Mouse (Mus musculus): ENCODE measurements at regions not wholly inside any gene's neighbourhood (a gene's known extent, or its start where the extent isn't known, plus 50 kb on each side); places are given as distances from the start of the nearest gene placed in this dataset.

GRCm38 (mm10) chr1:184576527-184576926 is 155.9 kb downstream of the Hlx start:
- Histone ChIP-seq H3K27ac (ENCODE audit: insufficient read depth, low read length) (no peak overlapping the region), H3K27me3 (ENCODE audit: control insufficient read depth, insufficient read depth, low read length, poor library complexity, severe bottlenecking) (no peaks in the 10 kb centered on the region), H3K4me1 (ENCODE audit: control insufficient read depth, insufficient read depth, low read length) (no peaks in the 10 kb centered on the region), H3K9ac (ENCODE audit: low read depth, poor library complexity, severe bottlenecking) (no peak overlapping the region), H3K36me3 (ENCODE audit: control insufficient read depth, insufficient read depth, low read length, poor library complexity, severe bottlenecking) (no peaks in the 10 kb centered on the region), H3K9me3 (replicated peaks; ENCODE audit: control insufficient read depth, insufficient read depth, low read length, poor library complexity, severe bottlenecking) (no peaks in the 10 kb centered on the region), H3K4me3 (ENCODE audit: low read depth, low read length) (no peak overlapping the region)
- TF ChIP-seq CTCF (IDR thresholded peaks at IDR 0.05; ENCODE audit: low read depth, low read length) = no peak
- TF ChIP-seq EP300 (IDR thresholded peaks at IDR 0.05; ENCODE audit: insufficient read depth, low read depth, low read length) = no peak
- no peak for TF ChIP-seq POLR2A (IDR thresholded peaks at IDR 0.05; ENCODE audit: insufficient read depth, low read length)

- Histone ChIP-seq H3K9me3 (replicated peaks; ENCODE audit: control insufficient read depth, insufficient read depth, low read length, poor library complexity, severe bottlenecking) (no peaks in the 10 kb centered on the region), H3K36me3 (ENCODE audit: control insufficient read depth, insufficient read depth, low read length, poor library complexity, severe bottlenecking) (no peaks in the 10 kb centered on the region), H3K4me3 (ENCODE audit: low read depth, low read length) (no peak overlapping the region), H3K27ac (ENCODE audit: insufficient read depth, low read length) (no peak overlapping the region), H3K27me3 (ENCODE audit: control insufficient read depth, insufficient read depth, low read length, poor library complexity, severe bottlenecking) (no peaks in the 10 kb centered on the region), H3K4me1 (ENCODE audit: control insufficient read depth, insufficient read depth, low read length) (no peaks in the 10 kb centered on the region), H3K9ac (ENCODE audit: low read depth, poor library complexity, severe bottlenecking) (no peak overlapping the region)
- TF ChIP-seq POLR2A (IDR thresholded peaks at IDR 0.05; ENCODE audit: insufficient read depth, low read length) = no peak
- no peak for TF ChIP-seq EP300 (IDR thresholded peaks at IDR 0.05; ENCODE audit: insufficient read depth, low read depth, low read length)
- no peak for TF ChIP-seq CTCF (IDR thresholded peaks at IDR 0.05; ENCODE audit: low read depth, low read length)
Measured at GRCm38 (mm10) chr1:184573325-184573724, 159.1 kb downstream of the Hlx start.

- H3K27me3 ChIP-seq (ENCODE audit: control insufficient read depth, insufficient read depth, low read length, poor library complexity, severe bottlenecking) = no peaks in the 10 kb centered on the region
- TF ChIP-seq CTCF (IDR thresholded peaks at IDR 0.05; ENCODE audit: low read depth, low read length) (no peak), POLR2A (IDR thresholded peaks at IDR 0.05; ENCODE audit: insufficient read depth, low read length) (no peak), EP300 (IDR thresholded peaks at IDR 0.05; ENCODE audit: insufficient read depth, low read depth, low read length) (no peak)
Measured at GRCm38 (mm10) chr1:184570681-184571080, 161.7 kb downstream of the Hlx start.

GRCm38 (mm10) chr1:184562926-184563325 is 169.5 kb downstream of the Hlx start:
- TF ChIP-seq CTCF (IDR thresholded peaks at IDR 0.05; ENCODE audit: low read depth, low read length) (no peak), EP300 (IDR thresholded peaks at IDR 0.05; ENCODE audit: insufficient read depth, low read depth, low read length) (no peak)
- Histone ChIP-seq H3K9me3 (replicated peaks; ENCODE audit: control insufficient read depth, insufficient read depth, low read length, poor library complexity, severe bottlenecking) (no peaks in the 10 kb centered on the region), H3K36me3 (ENCODE audit: control insufficient read depth, insufficient read depth, low read length, poor library complexity, severe bottlenecking) (no peaks in the 10 kb centered on the region), H3K9ac (ENCODE audit: low read depth, poor library complexity, severe bottlenecking) (no peak overlapping the region), H3K27me3 (ENCODE audit: control insufficient read depth, insufficient read depth, low read length, poor library complexity, severe bottlenecking) (no peaks in the 10 kb centered on the region), H3K27ac (ENCODE audit: insufficient read depth, low read length) (no peak overlapping the region), H3K4me1 (ENCODE audit: control insufficient read depth, insufficient read depth, low read length) (no peaks in the 10 kb centered on the region), H3K4me3 (ENCODE audit: low read depth, low read length) (no peak overlapping the region)

More at GRCm38 (mm10) chr1:184570681-184571080, 161.7 kb downstream of the Hlx start:
- H3K9ac ChIP-seq (ENCODE audit: low read depth, poor library complexity, severe bottlenecking) = no peak overlapping the region
- H3K27ac ChIP-seq (ENCODE audit: insufficient read depth, low read length) = no peak overlapping the region
- no peaks in the 10 kb centered on the region for H3K36me3 ChIP-seq (ENCODE audit: control insufficient read depth, insufficient read depth, low read length, poor library complexity, severe bottlenecking)
- H3K4me1 ChIP-seq (ENCODE audit: control insufficient read depth, insufficient read depth, low read length) = no peaks in the 10 kb centered on the region
- no peaks in the 10 kb centered on the region for H3K9me3 ChIP-seq (replicated peaks; ENCODE audit: control insufficient read depth, insufficient read depth, low read length, poor library complexity, severe bottlenecking)
- H3K4me3 ChIP-seq (ENCODE audit: low read depth, low read length) = no peak overlapping the region

GRCm38 (mm10) chr1:184562239-184562638 is 170.2 kb downstream of the Hlx start:
- H3K36me3 ChIP-seq (ENCODE audit: control insufficient read depth, insufficient read depth, low read length, poor library complexity, severe bottlenecking) = no peaks in the 10 kb centered on the region
- H3K9ac ChIP-seq (ENCODE audit: low read depth, poor library complexity, severe bottlenecking) = no peak overlapping the region
- no peaks in the 10 kb centered on the region for H3K9me3 ChIP-seq (replicated peaks; ENCODE audit: control insufficient read depth, insufficient read depth, low read length, poor library complexity, severe bottlenecking)
- H3K4me3 ChIP-seq (ENCODE audit: low read depth, low read length) = no peak overlapping the region
- no peak overlapping the region for H3K27ac ChIP-seq (ENCODE audit: insufficient read depth, low read length)
- TF ChIP-seq CTCF (IDR thresholded peaks at IDR 0.05; ENCODE audit: low read depth, low read length) = no peak
- TF ChIP-seq EP300 (IDR thresholded peaks at IDR 0.05; ENCODE audit: insufficient read depth, low read depth, low read length) = no peak
- TF ChIP-seq POLR2A (IDR thresholded peaks at IDR 0.05; ENCODE audit: insufficient read depth, low read length) = no peak
- H3K4me1 ChIP-seq (ENCODE audit: control insufficient read depth, insufficient read depth, low read length) = no peaks in the 10 kb centered on the region
- no peaks in the 10 kb centered on the region for H3K27me3 ChIP-seq (ENCODE audit: control insufficient read depth, insufficient read depth, low read length, poor library complexity, severe bottlenecking)

GRCm38 (mm10) chr1:184559543-184559942 is 172.9 kb downstream of the Hlx start:
- no peak overlapping the region for H3K27ac ChIP-seq (ENCODE audit: insufficient read depth, low read length)
- H3K27me3 ChIP-seq (ENCODE audit: control insufficient read depth, insufficient read depth, low read length, poor library complexity, severe bottlenecking) = no peaks in the 10 kb centered on the region
- no peak for TF ChIP-seq EP300 (IDR thresholded peaks at IDR 0.05; ENCODE audit: insufficient read depth, low read depth, low read length)
- H3K36me3 ChIP-seq (ENCODE audit: control insufficient read depth, insufficient read depth, low read length, poor library complexity, severe bottlenecking) = no peaks in the 10 kb centered on the region
- H3K9ac ChIP-seq (ENCODE audit: low read depth, poor library complexity, severe bottlenecking) = no peak overlapping the region
- H3K4me3 ChIP-seq (ENCODE audit: low read depth, low read length) = no peak overlapping the region
- H3K9me3 ChIP-seq (replicated peaks; ENCODE audit: control insufficient read depth, insufficient read depth, low read length, poor library complexity, severe bottlenecking) = no peaks in the 10 kb centered on the region
- H3K4me1 ChIP-seq (ENCODE audit: control insufficient read depth, insufficient read depth, low read length) = no peaks in the 10 kb centered on the region

Measured in ES-Bruce4 (cell line).